Mouse (Mus musculus) heart, embryonic 13.5 days (tissue): Measurements from ENCODE around the gene Ccer1. TPM values are rescaled to one million over a fixed set of nuclear protein-coding genes. Genes with fewer than 3 reads are reported as not detected.

ENCODE experiments used
- polyA plus RNA-seq: library from polyadenylated mRNA; unstranded; fragments of >200 nt; fragmentation: Nextera tagmentation; extraction: Ambion mirVana; gene quantifications from 2 replicates; pipeline ENCODE4 v1.2.1, GENCODE M21; 2015

Ccer1 gene
- polyA plus RNA-seq, 1 experiment from 2014 or later, result not detected

Other genes with a start within 250 kb of the Ccer1 start
- 171 and 206 TPM in 2 replicates for gene Dcn, start 213.4 kb upstream of the Ccer1 start, polyA plus RNA-seq
- 89.6 and 94.8 TPM in 2 replicates for gene Lum, start 127.9 kb upstream of the Ccer1 start, polyA plus RNA-seq
- 0.07 and 0.13 TPM in 2 replicates for gene Kera, start 86.2 kb upstream of the Ccer1 start, polyA plus RNA-seq
- gene Epyc, start 49.0 kb upstream of the Ccer1 start, polyA plus RNA-seq, result 0.57 and 0.76 TPM in 2 replicates
- not detected in 2 replicates for gene C030005K15Rik, start 33.7 kb downstream of the Ccer1 start, polyA plus RNA-seq